Mouse (Mus musculus) myocyte (in vitro differentiated cells): Measurements from ENCODE around the gene Zbtb42.

Experiments used
- E2F4 ChIP-seq: IDR thresholded peaks from one replicate; pipeline ENCODE4 v1.6.1; 2011; ENCODE audit warnings: mild to moderate bottlenecking, control low read depth, moderate library complexity; ENCODE audit not compliant: insufficient read depth
- MAX ChIP-seq: IDR thresholded peaks from one replicate; pipeline ENCODE4 v1.6.1; 2011; ENCODE audit warnings: low read depth, mild to moderate bottlenecking, control low read depth
- MYOG ChIP-seq, 3 experiments: IDR thresholded peaks; one replicate each; pipeline ENCODE4 v1.6.1; 2011; ENCODE audit warnings: control low read depth in 2 of 3, low read depth in 2 of 3, mild to moderate bottlenecking in 2 of 3; ENCODE audit not compliant: insufficient read length in 2 of 3, control insufficient read depth in 1 of 3, insufficient read depth in 1 of 3
- POLR2A ChIP-seq: IDR thresholded peaks from one replicate; pipeline ENCODE4 v1.6.1; 2011; ENCODE audit warnings: low read depth, mild to moderate bottlenecking, control low read depth, moderate library complexity; ENCODE audit not compliant: insufficient read length
- POLR2AphosphoS2 ChIP-seq: IDR thresholded peaks from one replicate; pipeline ENCODE4 v1.6.1; 2011; ENCODE audit warnings: low read depth, control low read depth; ENCODE audit not compliant: insufficient read length
- TCF12 ChIP-seq: IDR thresholded peaks from one replicate; pipeline ENCODE4 v1.6.1; 2011; ENCODE audit warnings: mild to moderate bottlenecking, control low read depth; ENCODE audit not compliant: poor library complexity, insufficient read depth, severe bottlenecking
- USF1 ChIP-seq: IDR thresholded peaks from one replicate; pipeline ENCODE4 v1.6.1; 2011; ENCODE audit warnings: low read depth, mild to moderate bottlenecking, control low read depth, moderate library complexity

DNA sequence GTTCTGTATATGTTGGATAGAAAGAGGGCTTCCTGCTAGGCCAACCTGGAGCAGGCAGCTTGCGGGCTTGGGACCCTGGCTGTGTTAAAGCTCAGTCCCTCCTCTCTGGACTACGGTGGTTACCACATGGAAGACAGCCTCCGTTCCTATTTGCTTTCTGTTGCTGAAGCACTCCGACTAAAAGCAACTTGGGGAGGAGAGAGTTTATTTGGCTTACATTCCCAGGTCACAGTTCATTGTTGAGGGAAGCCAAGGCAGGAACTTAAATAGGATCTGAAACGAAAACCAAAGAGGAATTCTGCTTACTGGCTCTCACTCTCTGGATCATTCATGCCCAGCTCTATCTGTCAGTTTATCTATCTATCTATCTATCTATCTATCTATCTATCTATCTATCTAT is 47.8 kb upstream of the Zbtb42 start:
- TF ChIP-seq USF1 (no peak), POLR2A (no peak), TCF12 (no peak), MYOG (IDR thresholded peaks at IDR 0.05; ENCODE audit: control insufficient read depth in 1 of 3, insufficient read depth in 1 of 3, insufficient read length in 2 of 3, low read depth in 2 of 3) (no peak), POLR2AphosphoS2 (no peak), E2F4 (no peak), MAX (no peak)
